Mouse (Mus musculus): ENCODE results near the gene 2810408A11Rik. TPM values are rescaled to one million over a fixed set of nuclear protein-coding genes. Genes with fewer than 3 reads are reported as not detected.

The 2810408A11Rik gene
- polyA plus RNA-seq, 1 experiment, result 3.0 TPM

GRCm38 (mm10) chr11:69848021-69848420, 52.8 kb downstream of the 2810408A11Rik start:
- Histone ChIP-seq H3K4me2 (ENCODE audit: low read depth) (peak overlapping the region; percentile 98), H3K27me3 (ENCODE audit: control insufficient read depth, insufficient read depth, insufficient read length) (no peaks in the 10 kb centered on the region), H3K79me2 (ENCODE audit: control insufficient read depth, insufficient read depth) (peaks cover 9% of the 10 kb centered on the region), H3ac (ENCODE audit: control insufficient read depth, insufficient read length) (no peak overlapping the region), H3K36me3 (ENCODE audit: control insufficient read depth, insufficient read depth) (peaks cover 12% of the 10 kb centered on the region), H3K4me3 (peak overlapping the region; percentile 97)
- TF ChIP-seq TCF12 (IDR thresholded peaks at IDR 0.05; ENCODE audit: insufficient read depth, poor library complexity, severe bottlenecking) (no peak), USF1 (IDR thresholded peaks at IDR 0.05; ENCODE audit: low read depth) (no peak), MYOD1 (IDR thresholded peaks at IDR 0.05; ENCODE audit: control insufficient read depth in 1 of 3, insufficient read length in 2 of 3, low read depth in 2 of 3) (no peak), SRF (IDR thresholded peaks at IDR 0.05; ENCODE audit: control insufficient read depth, insufficient read length, low read depth) (no peak), POLR2A (IDR thresholded peaks at IDR 0.05; ENCODE audit: insufficient read length, low read depth) (no peak), POLR2AphosphoS2 (IDR thresholded peaks at IDR 0.05; ENCODE audit: insufficient read length, low read depth) (no peak), CEBPB (IDR thresholded peaks at IDR 0.05; ENCODE audit: insufficient read depth, poor library complexity, severe bottlenecking) (no peak), MYOG (IDR thresholded peaks at IDR 0.05; ENCODE audit: control insufficient read depth in 1 of 3, insufficient read depth in 1 of 3, insufficient read length in 2 of 3, low read depth in 2 of 3) (no peak), TCF3 (IDR thresholded peaks at IDR 0.05; ENCODE audit: insufficient read length, low read depth) (no peak), REST (IDR thresholded peaks at IDR 0.05; ENCODE audit: insufficient read depth, insufficient read length) (no peak), E2F4 (IDR thresholded peaks at IDR 0.05; ENCODE audit: insufficient read depth) (no peak), MAX (IDR thresholded peaks at IDR 0.05; ENCODE audit: low read depth) (no peak)

Other genes with a start within 250 kb of the 2810408A11Rik start
- gene Sox15, start 245.7 kb downstream of the 2810408A11Rik start, polyA plus RNA-seq (2012; fragmentation: generic; extraction: Trizol), result 0.07 TPM
- gene Mpdu1, start 238.3 kb downstream of the 2810408A11Rik start, polyA plus RNA-seq (2012; fragmentation: generic; extraction: Trizol), result 39.1 TPM
- gene Cd68, start 234.8 kb downstream of the 2810408A11Rik start, polyA plus RNA-seq (2012; fragmentation: generic; extraction: Trizol), result 0.96 TPM
- 553 TPM for gene Eif4a1, start 228.6 kb downstream of the 2810408A11Rik start, polyA plus RNA-seq (2012; fragmentation: generic; extraction: Trizol)
- 70.5 TPM for gene Senp3, start 218.9 kb downstream of the 2810408A11Rik start, polyA plus RNA-seq (2012; fragmentation: generic; extraction: Trizol)
- gene Tnfsf13, start 215.2 kb downstream of the 2810408A11Rik start, polyA plus RNA-seq (2012; fragmentation: generic; extraction: Trizol), result 0.07 TPM
- gene Tnfsf12, start 205.1 kb downstream of the 2810408A11Rik start, polyA plus RNA-seq (2012; fragmentation: generic; extraction: Trizol), result 5.5 TPM
- gene Tnfsfm13, start 204.9 kb downstream of the 2810408A11Rik start, polyA plus RNA-seq (2012; fragmentation: generic; extraction: Trizol), result 1.6 TPM
- 69.5 TPM for gene Polr2a, start 142.3 kb downstream of the 2810408A11Rik start, polyA plus RNA-seq (2012; fragmentation: generic; extraction: Trizol)
- gene Slc35g3, start 139.0 kb downstream of the 2810408A11Rik start, polyA plus RNA-seq (2012; fragmentation: generic; extraction: Trizol), result 0.26 TPM
- 9.4 TPM for gene Zbtb4, start 135.1 kb downstream of the 2810408A11Rik start, polyA plus RNA-seq (2012; fragmentation: generic; extraction: Trizol)
- 95.3 TPM for gene Chrnb1, start 105.0 kb downstream of the 2810408A11Rik start, polyA plus RNA-seq (2012; fragmentation: generic; extraction: Trizol)
- 17.5 TPM for gene Fgf11, start 99.1 kb downstream of the 2810408A11Rik start, polyA plus RNA-seq (2012; fragmentation: generic; extraction: Trizol)
- 0.61 TPM for gene Tmem102, start 95.4 kb downstream of the 2810408A11Rik start, polyA plus RNA-seq (2012; fragmentation: generic; extraction: Trizol)
- gene Gm39566, start 85.7 kb downstream of the 2810408A11Rik start, polyA plus RNA-seq (2012; fragmentation: generic; extraction: Trizol), result 0.02 TPM
- not detected for gene Spem2, start 82.5 kb downstream of the 2810408A11Rik start, polyA plus RNA-seq (2012; fragmentation: generic; extraction: Trizol)
- 0.05 TPM for gene Spem1, start 78.8 kb downstream of the 2810408A11Rik start, polyA plus RNA-seq (2012; fragmentation: generic; extraction: Trizol)
- gene Nlgn2, start 63.2 kb downstream of the 2810408A11Rik start, polyA plus RNA-seq (2012; fragmentation: generic; extraction: Trizol), result 12.8 TPM
- 259 TPM for gene Tmem256, start 62.5 kb downstream of the 2810408A11Rik start, polyA plus RNA-seq (2012; fragmentation: generic; extraction: Trizol)
- gene Plscr3, start 54.6 kb downstream of the 2810408A11Rik start, polyA plus RNA-seq (2012; fragmentation: generic; extraction: Trizol), result 91.9 TPM
- gene Tnk1, start 42.3 kb downstream of the 2810408A11Rik start, polyA plus RNA-seq (2012; fragmentation: generic; extraction: Trizol), result not detected
- not detected for gene Tmem95, start 23.0 kb downstream of the 2810408A11Rik start, polyA plus RNA-seq (2012; fragmentation: generic; extraction: Trizol)
- gene Kctd11, start 19.6 kb downstream of the 2810408A11Rik start, polyA plus RNA-seq (2012; fragmentation: generic; extraction: Trizol), result 24.5 TPM
- 1.4 TPM for gene Acap1, start 5.4 kb downstream of the 2810408A11Rik start, polyA plus RNA-seq (2012; fragmentation: generic; extraction: Trizol)
- gene Neurl4, start 85 bp upstream of the 2810408A11Rik start, polyA plus RNA-seq (2012; fragmentation: generic; extraction: Trizol), result 42.2 TPM
- 38.0 TPM for gene Gps2, start 12.9 kb upstream of the 2810408A11Rik start, polyA plus RNA-seq (2012; fragmentation: generic; extraction: Trizol)
- gene Eif5a, start 21.0 kb upstream of the 2810408A11Rik start, polyA plus RNA-seq (2012; fragmentation: generic; extraction: Trizol), result 1,243 TPM
- 0.12 TPM for gene Ybx2, start 34.8 kb upstream of the 2810408A11Rik start, polyA plus RNA-seq (2012; fragmentation: generic; extraction: Trizol)
- 14.1 TPM for gene Slc2a4, start 47.2 kb upstream of the 2810408A11Rik start, polyA plus RNA-seq (2012; fragmentation: generic; extraction: Trizol)
- gene Cldn7, start 63.8 kb upstream of the 2810408A11Rik start, polyA plus RNA-seq (2012; fragmentation: generic; extraction: Trizol), result not detected
- 146 TPM for gene Ctdnep1, start 80.2 kb upstream of the 2810408A11Rik start, polyA plus RNA-seq (2012; fragmentation: generic; extraction: Trizol)
- gene Elp5, start 81.5 kb upstream of the 2810408A11Rik start, polyA plus RNA-seq (2012; fragmentation: generic; extraction: Trizol), result 91.5 TPM
- 530 TPM for gene Gabarap, start 90.2 kb upstream of the 2810408A11Rik start, polyA plus RNA-seq (2012; fragmentation: generic; extraction: Trizol)
- gene Phf23, start 94.8 kb upstream of the 2810408A11Rik start, polyA plus RNA-seq (2012; fragmentation: generic; extraction: Trizol), result 58.6 TPM
- 24.3 TPM for gene Dvl2, start 99.6 kb upstream of the 2810408A11Rik start, polyA plus RNA-seq (2012; fragmentation: generic; extraction: Trizol)
- gene Acadvl, start 114.4 kb upstream of the 2810408A11Rik start, polyA plus RNA-seq (2012; fragmentation: generic; extraction: Trizol), result 130 TPM
- gene Dlg4, start 116.0 kb upstream of the 2810408A11Rik start, polyA plus RNA-seq (2012; fragmentation: generic; extraction: Trizol), result 26.8 TPM
- gene Asgr1, start 153.1 kb upstream of the 2810408A11Rik start, polyA plus RNA-seq (2012; fragmentation: generic; extraction: Trizol), result 0.06 TPM
- gene Asgr2, start 191.7 kb upstream of the 2810408A11Rik start, polyA plus RNA-seq (2012; fragmentation: generic; extraction: Trizol), result 0.85 TPM
- gene Mgl2, start 229.3 kb upstream of the 2810408A11Rik start, polyA plus RNA-seq (2012; fragmentation: generic; extraction: Trizol), result 1.2 TPM